Mouse (Mus musculus) stomach, embryonic 15.5 days (tissue): ENCODE data around the gene Sf3b3. TPM values are rescaled to one million over a fixed set of nuclear protein-coding genes. Genes with fewer than 3 reads are reported as not detected.
A peak's percentile ranks its signal among the peaks of the same experiment; 100 is the strongest.

Experiments
- ATAC-seq: fragments of 200-750 bp; cut with Nextera tagmentation; 2 replicates; pipeline ENCODE4 v1.8.0; 2017; ENCODE audit warnings: low read depth, moderate number of reproducible peaks, moderate TSS enrichment; ENCODE audit not compliant: insufficient read depth, low FRiP score
- H3K27ac ChIP-seq: fragments of 300-500 bp; sonication (generic); 2 replicates; pipeline ENCODE4 v1.5.1; 2015; ENCODE audit warnings: mild to moderate bottlenecking, inconsistent platforms
- H3K27me3 ChIP-seq: fragments of 300-500 bp; sonication (generic); replicated peaks from 2 replicates; pipeline ENCODE4 v1.6.1; 2015; ENCODE audit warnings: inconsistent platforms
- H3K36me3 ChIP-seq: fragments of 300-500 bp; sonication (generic); 2 replicates; pipeline ENCODE4 v1.6.1; 2015; ENCODE audit warnings: inconsistent platforms
- H3K4me1 ChIP-seq: fragments of 300-500 bp; sonication (generic); 2 replicates; pipeline ENCODE4 v1.6.1; 2015; ENCODE audit warnings: inconsistent platforms
- H3K4me2 ChIP-seq: fragments of 300-500 bp; sonication (generic); 2 replicates; pipeline ENCODE4 v1.6.1; 2015; ENCODE audit warnings: mild to moderate bottlenecking, inconsistent platforms
- H3K4me3 ChIP-seq: fragments of 300-500 bp; sonication (generic); replicated peaks from 2 replicates; pipeline ENCODE4 v1.5.1; 2015; ENCODE audit warnings: inconsistent platforms
- H3K9ac ChIP-seq: fragments of 300-500 bp; sonication (generic); 2 replicates; pipeline ENCODE4 v1.6.1; 2015; ENCODE audit warnings: inconsistent platforms
- H3K9me3 ChIP-seq: fragments of 300-500 bp; sonication (generic); 2 replicates; pipeline ENCODE4 v1.6.1; 2016; ENCODE audit warnings: inconsistent platforms
- WGBS: fragments of 180-500 bp; shearing (Covaris S2); methylation state at CpG from one replicate; pipeline ENCODE4 v1.1.7; 2015; 5-methylcytosine and 5-hydroxymethylcytosine counted together
- polyA plus RNA-seq: library from polyadenylated mRNA; unstranded; fragments of >200 nt; fragmentation: Nextera tagmentation; extraction: Ambion mirVana; gene quantifications from 2 replicates; pipeline ENCODE4 v1.2.1, GENCODE M21; 2015

Sf3b3 gene
- 122 and 127 TPM in 2 replicates for polyA plus RNA-seq

DNA sequence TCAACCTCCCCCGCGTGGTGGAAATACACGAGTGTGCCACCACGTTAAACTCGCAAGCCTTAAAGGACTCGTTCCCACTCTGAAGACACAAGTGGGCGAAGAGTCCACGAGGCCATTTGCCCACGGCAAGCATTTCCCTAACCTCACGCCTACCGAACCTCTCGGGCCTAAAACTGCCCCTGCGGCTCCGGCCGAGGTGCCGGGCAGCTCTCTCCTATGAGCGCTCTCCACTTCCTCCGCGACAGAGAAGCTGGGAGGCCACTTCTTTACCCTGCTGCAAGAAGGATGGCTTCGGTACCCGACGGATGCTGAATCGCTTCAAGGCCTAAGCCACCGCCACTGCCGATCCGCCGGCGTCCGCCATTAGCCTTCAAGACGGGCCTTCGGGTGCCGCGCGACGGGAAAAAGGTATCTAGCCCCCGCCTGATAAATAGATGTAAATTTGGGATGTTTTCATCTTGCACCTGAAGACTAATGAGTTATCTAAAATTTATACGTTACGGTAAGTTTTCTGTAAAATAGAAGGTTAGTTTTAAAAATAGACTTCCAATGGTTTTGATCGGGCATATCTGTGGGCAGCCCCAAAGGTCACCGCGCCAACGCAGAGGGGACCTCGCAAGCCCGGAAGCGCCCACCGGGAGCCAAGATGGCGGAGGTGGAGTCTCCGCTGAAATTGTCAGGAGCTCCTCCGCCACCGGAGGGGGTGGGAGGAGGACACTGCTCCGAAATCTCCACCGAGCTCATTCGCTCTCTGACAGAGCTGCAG, at the start of gene Sf3b3, which contains the start of gene Cog4:
TSS of gene Sf3b3 (minus strand) at position 383 of the 766 bp plus-strand sequence.
TSS of gene Cog4 (plus strand) at position 196 of the 766 bp plus-strand sequence.
- peaks cover 17% of the 10 kb centered on the region; the same call in 1 of the 2 replicates for H3K36me3 ChIP-seq
- no peaks in the 10 kb centered on the region for H3K9me3 ChIP-seq
- H3K4me2 ChIP-seq, result peak within 1 kb of the TSS; percentile 73
- H3K4me1 ChIP-seq, result peaks cover 12% of the 10 kb centered on the region
- under 1% methylated on average over 53 of the region's 53 CpGs for WGBS
- peak within 1 kb of the TSS; percentile 78 for H3K4me3 ChIP-seq
- no peaks in the 10 kb centered on the region for H3K27me3 ChIP-seq
- peak within 1 kb of the TSS; percentile 86 for H3K27ac ChIP-seq
- H3K9ac ChIP-seq, result peak within 1 kb of the TSS; percentile 79
- ATAC-seq, result peak; percentile 80

GRCm38 (mm10) chr8:110895812-110896211, 49.2 kb upstream of the Sf3b3 start:
- H3K27ac ChIP-seq, result no peak overlapping the region
- 0 out of 2 replicates have a peak, but pooled peaks cover under 1% of the 10 kb centered on the region for H3K4me1 ChIP-seq
- no peaks in the 10 kb centered on the region for H3K9me3 ChIP-seq
- no peaks in the 10 kb centered on the region for H3K27me3 ChIP-seq
- ATAC-seq, result no peak
- no peak overlapping the region for H3K4me2 ChIP-seq
- H3K9ac ChIP-seq, result no peak overlapping the region
- no peak overlapping the region for H3K4me3 ChIP-seq
- 92% methylated on average over 13 of the region's 13 CpGs for WGBS
- no peaks in the 10 kb centered on the region for H3K36me3 ChIP-seq

- Histone ChIP-seq H3K36me3 (no peaks in the 10 kb centered on the region), H3K27me3 (no peaks in the 10 kb centered on the region), H3K9ac (no peak overlapping the region), H3K27ac (no peak overlapping the region), H3K4me1 (no peaks in the 10 kb centered on the region), H3K4me3 (no peak overlapping the region), H3K4me2 (no peak overlapping the region), H3K9me3 (no peaks in the 10 kb centered on the region)
- ATAC-seq, result no peak
- WGBS, result 63% methylated on average over 9 of the region's 9 CpGs
Measured at GRCm38 (mm10) chr8:110895254-110895653, 48.7 kb upstream of the Sf3b3 start.

- ATAC-seq, result no peak
- 74% methylated on average over 10 of the region's 10 CpGs for WGBS
- no peaks in the 10 kb centered on the region for H3K27me3 ChIP-seq
Measured at GRCm38 (mm10) chr8:110894851-110895250, 48.3 kb upstream of the Sf3b3 start.

GRCm38 (mm10) chr8:110892913-110893312, 46.3 kb upstream of the Sf3b3 start:
- Histone ChIP-seq H3K4me1 (no peaks in the 10 kb centered on the region), H3K27ac (no peak overlapping the region), H3K9ac (no peak overlapping the region), H3K9me3 (no peaks in the 10 kb centered on the region), H3K36me3 (peaks cover 4% of the 10 kb centered on the region; the same call in 1 of the 2 replicates), H3K4me3 (no peak overlapping the region), H3K4me2 (no peak overlapping the region), H3K27me3 (no peaks in the 10 kb centered on the region)
- 95% methylated on average over 2 of the region's 2 CpGs for WGBS
- ATAC-seq, result no peak

More at GRCm38 (mm10) chr8:110894851-110895250, 48.3 kb upstream of the Sf3b3 start:
- H3K9ac ChIP-seq, result no peak overlapping the region
- H3K4me3 ChIP-seq, result no peak overlapping the region
- no peaks in the 10 kb centered on the region for H3K4me1 ChIP-seq
- H3K27ac ChIP-seq, result no peak overlapping the region
- H3K9me3 ChIP-seq, result no peaks in the 10 kb centered on the region
- no peaks in the 10 kb centered on the region for H3K36me3 ChIP-seq
- H3K4me2 ChIP-seq, result no peak overlapping the region

DNA sequence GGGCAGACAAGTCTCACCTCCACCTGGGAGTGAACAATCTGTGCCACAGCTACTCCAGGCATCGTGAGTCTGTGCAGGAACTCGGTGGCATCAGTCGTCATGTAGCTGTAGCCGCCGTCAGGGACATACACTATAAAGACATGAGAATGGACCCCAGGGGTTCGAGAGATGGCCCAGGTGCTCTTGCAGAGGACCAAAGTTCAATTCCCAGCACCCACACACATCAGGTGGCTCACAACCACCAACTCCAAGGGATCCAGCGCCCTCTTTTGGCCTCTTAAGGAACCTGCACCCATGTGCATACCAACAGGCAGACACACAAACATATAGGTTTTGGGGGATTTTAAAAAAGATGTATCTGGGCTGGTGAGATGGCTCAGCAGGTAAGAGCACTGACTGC, 45.5 kb upstream of the Sf3b3 start:
- ATAC-seq, result no peak
- WGBS, result 93% methylated on average over 7 of the region's 7 CpGs
- H3K4me3 ChIP-seq, result no peak overlapping the region
- no peak overlapping the region for H3K27ac ChIP-seq
- H3K9ac ChIP-seq, result no peak overlapping the region
- no peak overlapping the region for H3K4me2 ChIP-seq
- H3K9me3 ChIP-seq, result no peaks in the 10 kb centered on the region
- H3K27me3 ChIP-seq, result no peaks in the 10 kb centered on the region
- no peaks in the 10 kb centered on the region for H3K4me1 ChIP-seq
- peaks cover 4% of the 10 kb centered on the region; the same call in 1 of the 2 replicates for H3K36me3 ChIP-seq

GRCm38 (mm10) chr8:110889904-110890470, 43.4 kb upstream of the Sf3b3 start:
- H3K4me1 ChIP-seq, result no peaks in the 10 kb centered on the region
- H3K27ac ChIP-seq, result no peak overlapping the region
- 69% methylated on average over 12 of the region's 12 CpGs for WGBS
- no peaks in the 10 kb centered on the region for H3K27me3 ChIP-seq
- H3K9me3 ChIP-seq, result no peaks in the 10 kb centered on the region
- no peak overlapping the region for H3K9ac ChIP-seq
- ATAC-seq, result no peak
- no peak overlapping the region for H3K4me3 ChIP-seq
- H3K36me3 ChIP-seq, result peaks cover 8% of the 10 kb centered on the region
- no peak overlapping the region for H3K4me2 ChIP-seq

DNA sequence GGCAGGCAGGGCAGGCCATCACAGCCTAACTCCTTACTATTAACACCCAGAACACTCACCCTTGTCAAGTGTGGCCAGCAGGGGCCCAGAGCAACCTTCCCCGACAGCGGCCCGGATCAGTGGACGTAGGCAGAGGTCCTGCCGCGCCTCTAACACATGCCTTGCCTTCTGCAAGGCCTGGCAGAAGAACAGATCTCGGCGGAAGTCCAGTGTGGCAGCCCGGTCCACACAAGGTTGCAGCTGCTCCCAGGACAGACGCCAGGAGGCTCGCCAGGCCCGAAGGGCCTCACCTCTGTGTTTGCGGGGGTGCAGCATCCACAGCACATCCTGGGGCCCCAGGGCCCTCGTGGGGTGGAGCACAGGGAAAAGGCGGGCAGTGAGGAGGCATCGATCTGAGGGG, 42.3 kb upstream of the Sf3b3 start:
- WGBS, result 86% methylated on average over 16 of the region's 16 CpGs
- Histone ChIP-seq H3K27me3 (no peaks in the 10 kb centered on the region), H3K4me2 (no peak overlapping the region), H3K9ac (no peak overlapping the region), H3K27ac (no peak overlapping the region), H3K4me3 (no peak overlapping the region), H3K36me3 (peaks cover 18% of the 10 kb centered on the region), H3K9me3 (no peaks in the 10 kb centered on the region), H3K4me1 (no peaks in the 10 kb centered on the region)
- no peak for ATAC-seq

DNA sequence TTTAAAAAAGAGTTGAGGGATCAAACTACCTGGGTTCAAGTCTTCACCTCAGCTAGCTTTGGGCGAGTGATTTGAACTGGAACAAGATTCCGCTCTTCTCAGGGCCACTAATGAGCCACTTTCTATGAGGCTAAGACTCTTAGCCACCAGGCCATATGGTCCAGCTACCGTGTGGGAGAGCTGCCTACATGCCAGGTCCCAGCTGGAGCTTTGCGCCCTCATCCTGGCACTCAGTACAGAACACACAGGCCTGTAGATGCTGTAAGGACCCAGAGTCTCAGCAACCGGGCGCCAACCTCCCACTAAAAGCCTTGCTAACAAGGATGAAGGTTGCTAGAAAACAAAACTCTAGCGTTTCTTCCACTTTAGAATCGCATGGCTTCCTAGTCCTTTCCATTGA, 41.9 kb upstream of the Sf3b3 start:
- H3K4me3 ChIP-seq, result no peak overlapping the region
- no peak overlapping the region for H3K27ac ChIP-seq
- WGBS, result 90% methylated on average over 8 of the region's 8 CpGs
- H3K27me3 ChIP-seq, result no peaks in the 10 kb centered on the region
- H3K4me2 ChIP-seq, result no peak overlapping the region
- no peaks in the 10 kb centered on the region for H3K9me3 ChIP-seq
- H3K4me1 ChIP-seq, result no peaks in the 10 kb centered on the region
- ATAC-seq, result no peak
- no peak overlapping the region for H3K9ac ChIP-seq
- peaks cover 20% of the 10 kb centered on the region for H3K36me3 ChIP-seq

DNA sequence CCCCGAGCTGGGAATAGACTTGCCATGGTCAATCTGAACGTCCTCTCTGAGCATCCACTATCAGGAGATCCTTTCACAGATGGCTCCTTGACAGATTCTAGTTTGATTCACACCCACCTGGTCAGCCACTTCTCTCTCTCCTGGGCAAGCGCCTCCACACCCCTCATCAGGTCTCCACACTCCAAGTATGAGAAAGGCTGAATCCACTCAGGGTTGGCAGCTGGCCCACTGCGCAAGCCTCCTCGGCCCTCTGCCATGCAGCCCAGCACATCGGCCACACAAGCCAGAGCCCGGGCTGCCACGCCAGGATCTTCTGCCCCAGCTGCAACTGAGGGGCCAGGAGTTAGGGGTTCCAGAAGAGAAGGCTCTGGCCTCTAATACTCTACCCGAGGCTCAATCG, 41.0 kb upstream of the Sf3b3 start:
- no peak overlapping the region for H3K4me3 ChIP-seq
- no peaks in the 10 kb centered on the region for H3K27me3 ChIP-seq
- 91% methylated on average over 10 of the region's 10 CpGs for WGBS
- no peak overlapping the region for H3K27ac ChIP-seq
- no peak overlapping the region for H3K9ac ChIP-seq
- H3K9me3 ChIP-seq, result no peaks in the 10 kb centered on the region
- H3K4me2 ChIP-seq, result no peak overlapping the region
- ATAC-seq, result no peak
- H3K36me3 ChIP-seq, result peaks cover 29% of the 10 kb centered on the region
- no peaks in the 10 kb centered on the region for H3K4me1 ChIP-seq

- Histone ChIP-seq H3K4me1 (no peaks in the 10 kb centered on the region), H3K4me3 (no peak overlapping the region), H3K4me2 (no peak overlapping the region), H3K36me3 (peaks cover 35% of the 10 kb centered on the region), H3K27ac (no peak overlapping the region), H3K27me3 (no peaks in the 10 kb centered on the region), H3K9ac (no peak overlapping the region), H3K9me3 (no peaks in the 10 kb centered on the region)
- 82% methylated on average over 3 of the region's 3 CpGs for WGBS
- ATAC-seq, result no peak
Measured at GRCm38 (mm10) chr8:110886634-110887033, 40.0 kb upstream of the Sf3b3 start.

DNA sequence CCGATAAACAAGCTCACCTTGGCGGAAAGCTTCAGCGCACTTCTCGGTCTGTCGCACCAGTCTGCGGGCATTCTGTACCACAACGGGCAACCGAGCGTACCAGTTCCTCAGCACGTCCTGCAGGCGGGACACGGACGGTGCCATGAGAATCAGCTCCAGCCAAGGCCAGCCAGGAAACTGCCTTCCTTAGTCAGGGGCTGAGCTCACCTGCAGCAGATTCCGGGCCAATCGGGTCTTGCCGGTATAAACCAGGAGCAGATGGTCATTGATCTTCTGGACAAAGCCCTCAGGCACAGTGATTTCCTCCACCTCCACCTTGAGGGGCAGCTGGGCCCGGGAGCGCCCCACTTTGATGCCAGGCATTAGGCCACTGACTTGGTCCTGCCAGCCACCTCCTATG, 37.2 kb upstream of the Sf3b3 start:
- Histone ChIP-seq H3K4me3 (no peak overlapping the region), H3K9me3 (no peaks in the 10 kb centered on the region), H3K4me1 (no peaks in the 10 kb centered on the region), H3K4me2 (no peak overlapping the region), H3K9ac (no peak overlapping the region), H3K27me3 (no peaks in the 10 kb centered on the region), H3K27ac (no peak overlapping the region), H3K36me3 (peaks cover 56% of the 10 kb centered on the region)
- WGBS, result 97% methylated on average over 18 of the region's 18 CpGs
- no peak for ATAC-seq
